Mouse (Mus musculus): ENCODE results near the gene Zfp609. TPM values are rescaled to one million over a fixed set of nuclear protein-coding genes. Genes with fewer than 3 reads are reported as not detected.
A peak's percentile ranks its signal among the peaks of the same experiment; 100 is the strongest.
"Not testable (repeated sequence)": the region's sequence is repeated elsewhere in the genome, so short reads cannot be mapped to it uniquely, and the experiment has no call there.

Gene Zfp609
- total RNA-seq, 1 experiment from 2014 or later = 11.9 TPM

GRCm38 (mm10) chr9:65682183-65682582, 145.2 kb downstream of the Zfp609 start:
- ATAC-seq (replicated peaks; ENCODE audit: low read depth, poor library complexity, severe bottlenecking) = no peak

GRCm38 (mm10) chr9:65681634-65681940, 145.8 kb downstream of the Zfp609 start:
- ATAC-seq (replicated peaks; ENCODE audit: low read depth, poor library complexity, severe bottlenecking) = no peak

DNA sequence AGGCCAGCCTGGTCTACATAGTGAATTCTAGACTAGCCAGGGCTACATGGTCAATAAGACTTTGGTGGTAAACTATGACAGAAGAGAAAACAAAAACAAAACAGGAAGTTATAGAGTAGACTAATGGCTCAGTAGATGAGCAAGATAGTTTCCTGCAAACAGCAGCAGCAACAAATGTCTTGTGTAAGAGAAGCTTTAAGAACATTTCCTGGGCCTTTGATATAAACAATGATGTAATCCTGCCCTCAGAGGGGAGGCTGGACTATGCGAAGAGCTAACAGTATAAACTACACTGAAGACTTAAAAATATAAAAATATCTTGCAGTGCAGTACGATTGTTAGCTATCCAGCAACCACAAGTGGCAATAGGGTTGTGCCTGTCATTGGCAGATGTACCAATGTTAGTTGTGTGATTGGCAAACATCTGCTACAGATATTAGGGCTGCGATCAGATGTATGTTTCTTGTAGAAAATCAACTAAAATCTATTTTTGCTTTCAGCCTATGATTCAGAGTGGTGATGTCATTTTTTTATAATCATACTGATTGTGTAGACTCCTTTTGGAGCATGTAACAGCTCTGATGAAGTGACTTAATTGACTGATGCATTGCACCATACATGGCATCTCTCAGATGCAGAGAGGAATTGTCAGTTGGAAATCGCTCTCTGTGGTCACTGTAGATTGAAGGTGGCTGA, 146.3 kb downstream of the Zfp609 start:
- ATAC-seq (replicated peaks; ENCODE audit: low read depth, poor library complexity, severe bottlenecking) = no peak

GRCm38 (mm10) chr9:65679181-65679761, 148.1 kb downstream of the Zfp609 start:
- no peak for ATAC-seq (replicated peaks; ENCODE audit: low read depth, poor library complexity, severe bottlenecking)

GRCm38 (mm10) chr9:65677119-65677462, 150.3 kb downstream of the Zfp609 start:
- no peak for ATAC-seq (replicated peaks; ENCODE audit: low read depth, poor library complexity, severe bottlenecking)

- peak; percentile 96 for ATAC-seq (replicated peaks; ENCODE audit: low read depth, poor library complexity, severe bottlenecking)
Observed at GRCm38 (mm10) chr9:65676358-65677118, 150.8 kb downstream of the Zfp609 start.

GRCm38 (mm10) chr9:65675461-65676357, 151.7 kb downstream of the Zfp609 start:
- 0 out of 2 replicates have a peak, but pooled peaks have one; percentile 8 for ATAC-seq (replicated peaks; ENCODE audit: low read depth, poor library complexity, severe bottlenecking)

GRCm38 (mm10) chr9:65672996-65673395, 154.4 kb downstream of the Zfp609 start:
- no peak for ATAC-seq (replicated peaks; ENCODE audit: low read depth, poor library complexity, severe bottlenecking)

DNA sequence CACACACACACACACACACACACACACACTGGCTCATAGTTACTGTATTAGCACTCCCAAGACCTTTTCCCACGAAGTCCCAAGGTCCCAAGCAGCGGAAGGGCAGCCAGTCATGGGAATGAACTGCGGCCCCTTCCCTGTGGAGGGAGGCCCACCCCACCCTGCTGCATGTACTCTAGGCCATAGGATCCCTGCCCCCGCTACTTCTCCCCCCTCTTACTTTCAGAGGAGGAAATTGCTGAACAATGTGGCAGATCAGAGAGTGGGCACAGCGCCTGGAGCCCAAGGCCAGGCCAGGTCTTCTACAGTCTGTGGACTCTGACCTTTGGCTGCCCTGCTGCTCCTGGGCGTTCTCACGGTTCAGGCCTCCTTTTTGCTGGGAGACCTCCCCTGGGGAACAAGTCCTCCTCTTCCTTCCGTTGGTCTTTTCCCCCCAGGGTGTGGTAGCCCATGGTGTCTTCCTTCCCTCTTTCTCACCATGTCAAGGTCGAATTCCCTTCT, 155.9 kb downstream of the Zfp609 start:
- ATAC-seq (replicated peaks; ENCODE audit: low read depth, poor library complexity, severe bottlenecking) = peak; percentile 37; the same call in 1 of the 2 replicates

GRCm38 (mm10) chr9:65667701-65668100, 159.7 kb downstream of the Zfp609 start, which contains the start of gene Oaz2:
TSS of gene Oaz2 (plus strand) at chr9:65668001.
- no peak for ATAC-seq (replicated peaks; ENCODE audit: low read depth, poor library complexity, severe bottlenecking)

DNA sequence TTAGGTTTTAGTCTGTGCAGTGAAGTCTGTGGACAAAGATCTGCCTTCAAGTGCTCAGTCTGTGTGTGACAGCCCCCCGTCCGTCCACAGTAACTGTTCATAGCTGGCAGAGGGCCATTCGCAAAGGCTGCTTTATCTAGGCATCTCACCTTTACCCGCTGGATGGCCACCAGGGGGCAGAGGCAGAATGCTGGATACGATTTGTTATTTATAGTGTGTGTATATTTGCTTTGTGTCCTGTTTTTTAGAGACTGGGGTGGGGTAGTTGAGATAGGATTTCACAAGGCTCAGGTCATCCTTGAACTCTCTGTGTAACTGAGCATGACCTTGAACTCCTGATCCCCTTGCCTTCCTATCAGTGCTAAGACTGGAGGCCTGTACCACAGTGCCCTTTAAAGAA, 161.3 kb downstream of the Zfp609 start:
- peak; percentile 87 for ATAC-seq (replicated peaks; ENCODE audit: low read depth, poor library complexity, severe bottlenecking)

GRCm38 (mm10) chr9:65664163-65664562, 163.2 kb downstream of the Zfp609 start:
- ATAC-seq (replicated peaks; ENCODE audit: low read depth, poor library complexity, severe bottlenecking) = peak; percentile 59; the same call in 1 of the 2 replicates

- ATAC-seq (replicated peaks; ENCODE audit: low read depth, poor library complexity, severe bottlenecking) = no peak
Observed at GRCm38 (mm10) chr9:65661493-65661892, 165.9 kb downstream of the Zfp609 start.

GRCm38 (mm10) chr9:65661029-65661428, 166.3 kb downstream of the Zfp609 start:
- ATAC-seq (replicated peaks; ENCODE audit: low read depth, poor library complexity, severe bottlenecking) = no peak

DNA sequence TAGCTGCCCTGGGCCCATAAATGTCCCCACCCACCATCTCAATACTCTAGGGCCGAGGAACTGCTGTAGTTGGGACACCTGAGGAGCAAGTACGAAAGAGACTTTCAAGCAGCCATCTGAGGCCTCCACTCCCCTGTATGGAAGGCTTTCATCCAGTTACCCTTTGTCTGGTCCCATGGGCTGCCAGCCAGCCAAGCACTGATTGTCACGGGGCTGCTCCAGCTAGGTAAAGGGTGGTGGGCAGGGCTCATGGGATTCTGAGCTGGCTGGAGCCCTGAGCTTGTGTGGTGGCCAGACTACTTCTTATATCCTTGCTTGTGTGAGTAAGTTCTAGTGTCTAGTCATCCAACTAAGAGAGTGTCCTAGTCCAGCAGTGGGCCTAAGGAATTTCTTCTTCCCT, 170.1 kb downstream of the Zfp609 start:
- no peak for ATAC-seq (replicated peaks; ENCODE audit: low read depth, poor library complexity, severe bottlenecking)

GRCm38 (mm10) chr9:65655540-65655939, 171.8 kb downstream of the Zfp609 start:
- ATAC-seq (replicated peaks; ENCODE audit: low read depth, poor library complexity, severe bottlenecking) = peak; percentile 95

DNA sequence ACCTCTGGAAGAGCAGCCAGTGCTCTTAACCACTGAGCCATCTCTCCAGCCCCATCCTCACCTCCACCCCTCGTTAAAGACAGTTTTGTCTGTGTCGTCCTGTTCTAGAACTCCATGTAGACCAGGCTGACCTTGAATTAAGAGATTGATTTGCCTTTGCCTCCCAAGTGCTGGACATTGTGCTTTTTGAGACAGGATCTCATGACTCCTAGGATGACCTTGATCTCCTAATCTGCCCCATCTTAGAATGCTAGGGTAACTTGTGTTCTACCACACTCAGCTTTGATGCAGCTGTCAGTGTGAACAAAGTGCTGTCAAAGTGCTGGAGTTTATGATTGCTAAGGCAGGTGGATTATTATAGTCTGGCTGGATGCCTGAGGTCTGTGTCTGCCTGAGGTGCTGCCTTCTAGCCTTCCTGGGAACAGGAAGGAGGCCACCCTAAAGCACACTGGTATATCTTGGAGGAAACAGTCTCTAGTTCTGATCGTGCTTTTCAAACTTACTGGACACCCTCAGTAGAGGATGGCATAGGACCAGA, 172.6 kb downstream of the Zfp609 start:
- ATAC-seq (replicated peaks; ENCODE audit: low read depth, poor library complexity, severe bottlenecking) = no peak

GRCm38 (mm10) chr9:65653741-65654140, 173.6 kb downstream of the Zfp609 start:
- ATAC-seq (replicated peaks; ENCODE audit: low read depth, poor library complexity, severe bottlenecking) = no peak

GRCm38 (mm10) chr9:65651957-65652356, 175.4 kb downstream of the Zfp609 start:
- not testable (repeated sequence) for ATAC-seq (replicated peaks; ENCODE audit: low read depth, poor library complexity, severe bottlenecking)

- no peak for ATAC-seq (replicated peaks; ENCODE audit: low read depth, poor library complexity, severe bottlenecking)
Observed at GRCm38 (mm10) chr9:65649997-65650396, 177.4 kb downstream of the Zfp609 start.

Measured in common myeloid progenitor, adult 5-6 weeks (primary cell).